Mouse (Mus musculus) induced T-regulatory cell, adult 2 months (primary cell): ENCODE results near the gene Kpna4.
"Not testable (repeated sequence)": the region's sequence is repeated elsewhere in the genome, so short reads cannot be mapped to it uniquely, and the experiment has no call there.

Experiments
- DNase-seq: peaks from one replicate; pipeline ENCODE4 v3.0.0-alpha.2; 2012; ENCODE audit warnings: low read depth

Gene Kpna4

GRCm38 (mm10) chr3:69094456-69094855 is 32.5 kb downstream of the Kpna4 start:
- no peak for DNase-seq

GRCm38 (mm10) chr3:69064005-69064404 is 62.9 kb downstream of the Kpna4 start:
- peak; percentile 76 for DNase-seq

GRCm38 (mm10) chr3:69062764-69063163 is 64.1 kb downstream of the Kpna4 start:
- DNase-seq: no peak

- peak; percentile 20 for DNase-seq
These were observed 66.2 kb downstream of the Kpna4 start for GRCm38 (mm10) chr3:69060672-69061071.

GRCm38 (mm10) chr3:69055871-69056270 is 71.0 kb downstream of the Kpna4 start:
- no peak for DNase-seq

- no peak for DNase-seq
These were observed 72.0 kb downstream of the Kpna4 start for GRCm38 (mm10) chr3:69054760-69055432.

GRCm38 (mm10) chr3:69051894-69052293 is 75.0 kb downstream of the Kpna4 start:
- DNase-seq: no peak

GRCm38 (mm10) chr3:69049011-69049410 is 77.9 kb downstream of the Kpna4 start:
- no peak for DNase-seq

GRCm38 (mm10) chr3:69047684-69048083 is 79.2 kb downstream of the Kpna4 start:
- no peak for DNase-seq

GRCm38 (mm10) chr3:69046509-69046908 is 80.4 kb downstream of the Kpna4 start:
- DNase-seq: no peak

- no peak for DNase-seq
These were observed 81.2 kb downstream of the Kpna4 start for GRCm38 (mm10) chr3:69045750-69046149.

- no peak for DNase-seq
These were observed 81.6 kb downstream of the Kpna4 start for GRCm38 (mm10) chr3:69045400-69045703.

- DNase-seq: peak; percentile 94
These were observed 82.1 kb downstream of the Kpna4 start, which contains the start of gene Trim59 for GRCm38 (mm10) chr3:69044645-69045399. Gene Trim59, minus strand, starts transcription at chr3:69044755.

GRCm38 (mm10) chr3:69044167-69044591 is 82.7 kb downstream of the Kpna4 start:
- DNase-seq: no peak

GRCm38 (mm10) chr3:69041298-69041697 is 85.6 kb downstream of the Kpna4 start:
- DNase-seq: peak; percentile 83

- DNase-seq: no peak
These were observed 86.8 kb downstream of the Kpna4 start for GRCm38 (mm10) chr3:69040105-69040504.

- DNase-seq: no peak
These were observed 100.7 kb downstream of the Kpna4 start for GRCm38 (mm10) chr3:69026133-69026783.

- no peak for DNase-seq
These were observed 106.1 kb downstream of the Kpna4 start for GRCm38 (mm10) chr3:69020764-69021163.

- peak; percentile 67 for DNase-seq
These were observed 106.6 kb downstream of the Kpna4 start for GRCm38 (mm10) chr3:69020285-69020684.

- not testable (repeated sequence) for DNase-seq
These were observed 108.3 kb downstream of the Kpna4 start for GRCm38 (mm10) chr3:69018635-69019034.

- DNase-seq: no peak
These were observed 109.7 kb downstream of the Kpna4 start for GRCm38 (mm10) chr3:69017181-69017580.
